Mouse (Mus musculus) forebrain, embryonic 15.5 days (tissue): ENCODE measurements around the gene Lyzl6. TPM values are rescaled to one million over a fixed set of nuclear protein-coding genes. Genes with fewer than 3 reads are reported as not detected.
A peak's percentile ranks its signal among the peaks of the same experiment; 100 is the strongest.

ENCODE experiments used
- ATAC-seq: fragments of 200-750 bp; cut with Nextera tagmentation; replicated peaks from 2 replicates; pipeline ENCODE4 v1.8.0; 2017; ENCODE audit warnings: mild to moderate bottlenecking, moderate TSS enrichment, moderate library complexity
- H3K27ac ChIP-seq: fragments of 300-500 bp; sonication (generic); replicated peaks from 2 replicates; pipeline ENCODE4 v1.5.1; 2015; ENCODE audit warnings: mild to moderate bottlenecking, inconsistent platforms
- H3K27me3 ChIP-seq: fragments of 300-500 bp; sonication (generic); 2 replicates; pipeline ENCODE4 v1.6.1; 2015; ENCODE audit warnings: inconsistent platforms
- H3K36me3 ChIP-seq: fragments of 300-500 bp; sonication (generic); 2 replicates; pipeline ENCODE4 v1.6.1; 2015; ENCODE audit warnings: mild to moderate bottlenecking, inconsistent platforms
- H3K4me1 ChIP-seq: fragments of 300-500 bp; sonication (generic); 2 replicates; pipeline ENCODE4 v1.6.1; 2015; ENCODE audit warnings: inconsistent platforms
- H3K4me2 ChIP-seq: fragments of 300-500 bp; sonication (generic); replicated peaks from 2 replicates; pipeline ENCODE4 v1.6.1; 2015; ENCODE audit warnings: mild to moderate bottlenecking, inconsistent platforms
- H3K4me3 ChIP-seq: fragments of 300-500 bp; sonication (generic); 2 replicates; pipeline ENCODE4 v1.5.1; 2015; ENCODE audit warnings: mild to moderate bottlenecking, inconsistent platforms
- H3K9ac ChIP-seq: fragments of 300-500 bp; sonication (generic); replicated peaks from 2 replicates; pipeline ENCODE4 v1.6.1; 2015; ENCODE audit warnings: mild to moderate bottlenecking, inconsistent platforms
- H3K9me3 ChIP-seq: fragments of 300-500 bp; sonication (generic); 2 replicates; pipeline ENCODE4 v1.6.1; 2016; ENCODE audit warnings: inconsistent platforms
- WGBS: fragments of 180-500 bp; shearing (Covaris S2); methylation state at CpG from one replicate; pipeline ENCODE4 v1.1.7; 2015; ENCODE audit warnings: mixed read lengths; 5-methylcytosine and 5-hydroxymethylcytosine counted together
- polyA plus RNA-seq: library from polyadenylated mRNA; unstranded; fragments of >200 nt; fragmentation: Nextera tagmentation; extraction: Ambion mirVana; gene quantifications from 2 replicates; pipeline ENCODE4 v1.2.1, GENCODE M21; 2015

Lyzl6 gene
- polyA plus RNA-seq, 1 experiment from 2014 or later: not detected

DNA sequence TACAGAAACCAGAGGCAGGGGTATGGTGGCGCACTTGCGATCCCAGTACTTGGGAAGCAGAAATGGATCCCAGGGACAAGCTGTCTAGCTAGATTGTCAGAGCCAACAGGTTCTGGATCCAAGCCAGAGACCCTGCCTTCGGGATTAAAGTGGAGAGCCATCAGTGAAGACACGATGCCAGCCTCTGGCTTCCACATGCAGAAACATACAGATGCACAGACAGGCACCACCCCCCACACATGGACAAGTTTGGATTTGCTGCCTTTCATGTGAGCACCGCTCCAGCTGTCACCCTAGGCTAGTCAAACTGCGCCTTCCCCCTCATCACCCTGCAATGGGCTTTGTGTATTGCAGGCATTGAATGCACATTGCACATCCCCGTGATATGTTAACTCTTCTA lies 19.5 kb upstream of the Lyzl6 start:
- Histone ChIP-seq H3K4me1 (peaks cover 10% of the 10 kb centered on the region; the same call in 1 of the 2 replicates), H3K9me3 (no peaks in the 10 kb centered on the region), H3K27me3 (peaks cover 12% of the 10 kb centered on the region), H3K36me3 (no peaks in the 10 kb centered on the region), H3K4me3 (no peak overlapping the region), H3K4me2 (no peak overlapping the region), H3K9ac (no peak overlapping the region), H3K27ac (no peak overlapping the region)
- ATAC-seq: no peak
- WGBS: 62% methylated on average over 7 of the region's 7 CpGs

DNA sequence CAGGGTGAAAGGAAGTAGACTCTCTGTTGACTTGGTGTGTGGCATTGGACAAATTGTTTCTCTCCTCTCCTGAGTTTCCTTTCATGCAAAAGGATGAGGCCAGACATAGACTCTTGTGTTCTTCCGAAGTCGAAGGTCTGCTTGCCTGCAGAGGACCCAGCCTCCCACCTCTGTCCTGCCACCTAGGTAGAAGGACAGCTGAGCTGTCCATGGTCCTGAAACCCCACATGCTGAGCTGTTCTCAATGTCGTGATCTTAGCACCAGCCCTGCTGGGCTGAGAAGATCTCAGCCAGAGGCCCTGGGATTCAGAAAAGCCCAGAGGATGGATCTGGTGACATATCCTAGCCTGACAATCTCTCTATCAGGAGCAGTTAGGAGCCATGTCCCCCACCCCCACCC lies 17.8 kb upstream of the Lyzl6 start:
- Histone ChIP-seq H3K4me2 (no peak overlapping the region), H3K27ac (no peak overlapping the region), H3K9me3 (no peaks in the 10 kb centered on the region), H3K36me3 (no peaks in the 10 kb centered on the region), H3K4me3 (no peak overlapping the region), H3K4me1 (peaks cover 10% of the 10 kb centered on the region; the same call in 1 of the 2 replicates), H3K27me3 (peaks cover 29% of the 10 kb centered on the region), H3K9ac (no peak overlapping the region)
- WGBS: 6% methylated on average over 3 of the region's 3 CpGs
- no peak for ATAC-seq

DNA sequence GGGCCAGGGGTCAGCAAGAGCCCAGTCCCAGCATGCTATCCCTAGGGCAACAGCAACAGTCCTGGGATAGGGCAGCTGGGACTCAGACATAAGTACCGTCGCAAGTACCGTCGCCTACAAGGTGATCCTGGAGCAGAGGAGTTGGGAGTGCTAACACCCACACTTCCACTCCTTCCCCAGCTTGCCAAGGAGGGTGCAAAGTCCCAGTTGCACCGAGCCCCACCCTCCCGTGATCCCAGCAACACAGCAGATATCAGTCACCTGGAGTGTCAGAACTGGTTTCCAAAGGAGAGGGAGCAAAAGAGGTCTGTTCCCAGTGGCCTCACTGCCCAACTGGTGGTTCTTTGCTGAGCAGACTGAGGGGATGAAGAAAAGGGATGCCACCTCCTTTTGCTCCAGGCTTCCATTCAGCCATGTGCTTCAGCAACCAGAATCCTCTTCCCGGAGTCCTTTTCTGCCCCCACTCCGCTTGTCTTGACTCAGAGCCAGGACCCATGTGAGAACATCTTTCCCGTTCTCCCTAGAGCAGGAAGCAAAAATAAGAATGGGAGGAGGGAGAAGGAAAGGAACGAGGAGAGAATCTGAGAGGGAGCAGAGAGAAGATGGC lies 14.8 kb upstream of the Lyzl6 start:
- no peak overlapping the region for H3K4me2 ChIP-seq
- H3K27ac ChIP-seq: no peak overlapping the region
- H3K27me3 ChIP-seq: peaks cover 59% of the 10 kb centered on the region
- no peaks in the 10 kb centered on the region for H3K9me3 ChIP-seq
- H3K36me3 ChIP-seq: no peaks in the 10 kb centered on the region
- H3K4me1 ChIP-seq: peaks cover 27% of the 10 kb centered on the region
- no peak for ATAC-seq
- no peak overlapping the region for H3K4me3 ChIP-seq
- H3K9ac ChIP-seq: no peak overlapping the region
- WGBS: 67% methylated on average over 10 of the region's 10 CpGs

DNA sequence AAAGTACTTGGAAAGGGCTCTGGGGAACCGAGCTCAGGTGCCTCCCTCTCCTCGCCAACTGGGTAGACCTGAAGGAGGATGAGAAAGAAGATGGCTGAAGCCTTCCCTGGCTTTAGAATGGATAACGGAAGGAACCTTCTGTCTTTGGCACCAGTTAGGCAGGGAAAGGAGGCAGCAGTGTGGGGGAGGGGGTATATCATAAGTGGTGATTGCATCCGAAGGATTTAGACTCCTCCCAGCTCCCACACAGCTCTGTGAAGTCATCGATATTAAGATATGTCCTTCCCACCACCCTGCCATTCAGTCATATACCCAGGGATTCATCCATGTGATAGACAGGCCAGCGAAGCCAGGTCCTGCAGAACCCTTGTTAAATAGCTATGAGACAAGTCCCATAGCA lies 12.7 kb upstream of the Lyzl6 start:
- no peak overlapping the region for H3K4me3 ChIP-seq
- H3K36me3 ChIP-seq: no peaks in the 10 kb centered on the region
- no peak overlapping the region for H3K4me2 ChIP-seq
- H3K27me3 ChIP-seq: peaks cover 78% of the 10 kb centered on the region
- H3K27ac ChIP-seq: no peak overlapping the region
- H3K9ac ChIP-seq: no peak overlapping the region
- peaks cover 22% of the 10 kb centered on the region for H3K4me1 ChIP-seq
- WGBS: 70% methylated on average over 6 of the region's 6 CpGs
- H3K9me3 ChIP-seq: no peaks in the 10 kb centered on the region
- no peak for ATAC-seq

DNA sequence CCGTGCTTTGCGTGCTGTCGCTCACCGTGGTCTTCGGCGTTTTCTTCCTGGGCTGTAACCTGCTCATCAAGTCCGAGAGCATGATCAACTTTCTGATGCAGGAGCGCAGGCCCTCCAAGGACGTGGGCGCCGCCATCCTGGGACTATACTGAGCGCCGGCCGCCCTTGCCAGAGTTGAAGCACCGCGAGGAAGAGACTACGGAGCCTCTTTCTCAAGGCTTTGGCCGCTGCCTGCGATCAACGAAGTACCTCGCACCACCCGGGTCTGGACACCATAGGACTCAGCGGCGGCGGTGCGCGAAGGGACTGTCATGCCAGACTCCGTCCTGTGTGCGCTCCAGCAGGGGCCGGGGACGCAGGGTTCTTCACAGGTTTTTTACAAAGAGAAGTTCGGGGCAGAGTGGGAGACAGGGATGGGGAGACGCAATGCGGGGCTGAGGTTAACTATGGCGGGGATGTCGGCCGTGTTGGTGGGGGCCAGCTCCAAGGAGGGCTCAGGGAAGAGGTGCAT lies 11.3 kb upstream of the Lyzl6 start:
- H3K4me2 ChIP-seq: peak overlapping the region; percentile 51
- H3K9me3 ChIP-seq: no peaks in the 10 kb centered on the region
- WGBS: 1% methylated on average over 37 of the region's 37 CpGs
- H3K4me3 ChIP-seq: peak overlapping the region; percentile 42
- H3K27me3 ChIP-seq: peaks cover 72% of the 10 kb centered on the region
- no peak overlapping the region for H3K27ac ChIP-seq
- H3K36me3 ChIP-seq: no peaks in the 10 kb centered on the region
- 0 out of 2 replicates have a peak overlapping the region, but pooled peaks have one; percentile 34 for H3K9ac ChIP-seq
- H3K4me1 ChIP-seq: peaks cover 19% of the 10 kb centered on the region
- ATAC-seq: no peak

GRCm38 (mm10) chr11:103649301-103649982 lies 10.8 kb upstream of the Lyzl6 start, which contains the start of gene Rprml:
TSS of gene Rprml (plus strand) at chr11:103649570.
- ATAC-seq: 0 out of 2 replicates have a peak, but pooled peaks have one; percentile 19
- Histone ChIP-seq H3K4me1 (peaks cover 19% of the 10 kb centered on the region), H3K9ac (0 out of 2 replicates have a peak within 1 kb of the TSS, but pooled peaks have one; percentile 34), H3K4me2 (peak within 1 kb of the TSS; percentile 51), H3K9me3 (no peaks in the 10 kb centered on the region), H3K27ac (no peak within 1 kb of the TSS), H3K4me3 (peak within 1 kb of the TSS; percentile 42), H3K36me3 (no peaks in the 10 kb centered on the region), H3K27me3 (peaks cover 72% of the 10 kb centered on the region)
- under 1% methylated on average over 70 of the region's 71 CpGs for WGBS

DNA sequence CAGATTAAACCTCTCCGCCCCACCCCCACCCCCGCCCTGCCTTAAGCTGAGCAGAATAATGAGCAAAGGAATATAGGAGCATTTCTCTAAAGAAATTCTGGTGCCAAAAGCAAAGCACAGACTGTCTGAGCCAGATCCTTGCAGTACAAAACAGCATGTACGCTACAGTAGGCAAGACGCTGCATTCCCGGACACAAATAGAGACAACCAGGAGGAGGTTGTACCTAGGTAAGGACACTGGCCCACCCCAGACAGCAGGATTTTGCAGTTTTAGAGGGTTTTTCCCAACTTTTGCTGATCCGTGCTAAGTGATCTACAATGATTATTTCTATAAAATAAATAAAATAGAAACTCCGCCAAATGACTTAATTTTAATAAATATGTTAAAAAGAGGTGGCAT lies 10.0 kb upstream of the Lyzl6 start:
- no peak for ATAC-seq
- Histone ChIP-seq H3K27ac (no peak overlapping the region), H3K4me2 (no peak overlapping the region), H3K4me3 (no peak overlapping the region), H3K27me3 (peaks cover 72% of the 10 kb centered on the region), H3K9me3 (no peaks in the 10 kb centered on the region), H3K4me1 (peaks cover 17% of the 10 kb centered on the region), H3K9ac (no peak overlapping the region), H3K36me3 (no peaks in the 10 kb centered on the region)
- WGBS: 16% methylated on average over 7 of the region's 7 CpGs

- Histone ChIP-seq H3K36me3 (no peaks in the 10 kb centered on the region), H3K4me1 (peaks cover 17% of the 10 kb centered on the region), H3K27ac (no peak overlapping the region), H3K27me3 (peaks cover 68% of the 10 kb centered on the region), H3K4me3 (no peak overlapping the region), H3K4me2 (no peak overlapping the region), H3K9ac (no peak overlapping the region), H3K9me3 (no peaks in the 10 kb centered on the region)
- 11% methylated on average over 11 of the region's 11 CpGs for WGBS
- no peak for ATAC-seq
Measured at GRCm38 (mm10) chr11:103647921-103648620, 9.4 kb upstream of the Lyzl6 start.

- Histone ChIP-seq H3K4me3 (no peak overlapping the region), H3K27ac (no peak overlapping the region), H3K36me3 (no peaks in the 10 kb centered on the region), H3K4me1 (peaks cover 17% of the 10 kb centered on the region), H3K9ac (no peak overlapping the region), H3K27me3 (peaks cover 50% of the 10 kb centered on the region), H3K9me3 (no peaks in the 10 kb centered on the region), H3K4me2 (no peak overlapping the region)
- ATAC-seq: no peak
- WGBS: 79% methylated on average over 6 of the region's 6 CpGs
Measured at GRCm38 (mm10) chr11:103646301-103646700, 7.6 kb upstream of the Lyzl6 start.

- ATAC-seq: no peak
- peaks cover 17% of the 10 kb centered on the region for H3K4me1 ChIP-seq
- 80% methylated on average over 8 of the region's 8 CpGs for WGBS
- H3K9ac ChIP-seq: no peak overlapping the region
- H3K4me3 ChIP-seq: no peak overlapping the region
- no peaks in the 10 kb centered on the region for H3K9me3 ChIP-seq
- H3K27ac ChIP-seq: no peak overlapping the region
- H3K36me3 ChIP-seq: no peaks in the 10 kb centered on the region
- peaks cover 44% of the 10 kb centered on the region for H3K27me3 ChIP-seq
- no peak overlapping the region for H3K4me2 ChIP-seq
Measured at GRCm38 (mm10) chr11:103645731-103646130, 7.0 kb upstream of the Lyzl6 start.

DNA sequence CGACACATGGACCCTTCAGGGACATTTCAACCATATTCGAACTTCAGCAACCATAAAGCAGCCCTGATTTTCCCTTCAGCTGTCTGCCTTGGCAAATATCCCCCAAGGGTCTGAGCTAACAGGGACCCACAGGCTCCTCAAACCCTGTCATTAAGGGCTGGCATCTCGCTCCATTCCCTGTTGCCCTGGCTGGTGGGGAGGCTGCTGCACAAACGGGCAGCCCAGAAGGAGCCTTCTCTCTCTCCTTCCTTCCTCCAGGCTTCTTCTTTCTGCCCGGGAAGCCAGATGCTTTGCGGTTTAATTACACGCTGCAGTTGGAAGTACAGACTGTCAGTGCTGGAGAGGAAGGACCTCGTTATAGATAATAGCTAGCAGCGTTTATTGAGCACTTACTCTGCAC lies 4.5 kb upstream of the Lyzl6 start:
- no peaks in the 10 kb centered on the region for H3K4me1 ChIP-seq
- no peak overlapping the region for H3K4me2 ChIP-seq
- no peaks in the 10 kb centered on the region for H3K9me3 ChIP-seq
- H3K9ac ChIP-seq: no peak overlapping the region
- peaks cover 26% of the 10 kb centered on the region for H3K27me3 ChIP-seq
- H3K36me3 ChIP-seq: no peaks in the 10 kb centered on the region
- no peak for ATAC-seq
- H3K27ac ChIP-seq: no peak overlapping the region
- no peak overlapping the region for H3K4me3 ChIP-seq
- 54% methylated on average over 9 of the region's 9 CpGs for WGBS

DNA sequence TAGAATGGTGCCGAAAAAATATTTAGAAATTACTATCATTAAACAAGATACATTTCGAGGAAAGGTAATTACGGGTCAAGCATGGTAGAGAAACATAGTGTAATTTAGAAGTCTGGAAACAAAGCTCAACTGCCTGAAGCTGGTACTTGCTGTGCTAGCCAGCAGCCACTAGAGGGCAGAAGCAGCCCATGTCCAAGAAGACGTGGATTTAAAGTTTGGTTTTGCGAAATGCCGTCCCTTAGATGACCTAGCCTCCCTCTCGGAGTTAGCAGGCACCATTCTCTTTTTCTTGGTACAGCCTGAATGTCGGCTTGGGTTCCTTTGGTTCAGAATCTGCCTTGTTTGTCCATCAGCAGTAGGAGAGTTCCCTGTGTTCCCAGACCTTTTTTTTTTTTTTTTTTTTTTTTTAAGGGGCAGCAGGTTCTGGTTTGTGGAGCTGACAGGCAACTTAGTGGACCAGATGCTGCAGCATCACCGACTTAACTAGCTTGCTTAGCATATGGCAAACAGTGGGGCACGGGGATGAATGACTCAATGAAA lies 787 bp upstream of the Lyzl6 start:
- H3K9me3 ChIP-seq: no peaks in the 10 kb centered on the region
- H3K27ac ChIP-seq: no peak overlapping the region
- ATAC-seq: no peak
- no peak overlapping the region for H3K9ac ChIP-seq
- no peak overlapping the region for H3K4me2 ChIP-seq
- peaks cover 8% of the 10 kb centered on the region; the same call in 1 of the 2 replicates for H3K27me3 ChIP-seq
- no peaks in the 10 kb centered on the region for H3K36me3 ChIP-seq
- 2% methylated on average over 10 of the region's 10 CpGs for WGBS
- no peaks in the 10 kb centered on the region for H3K4me1 ChIP-seq
- no peak overlapping the region for H3K4me3 ChIP-seq
